8 mouse cellular contexts compared by ENCODE assay signal in the genomic region with DNA sequence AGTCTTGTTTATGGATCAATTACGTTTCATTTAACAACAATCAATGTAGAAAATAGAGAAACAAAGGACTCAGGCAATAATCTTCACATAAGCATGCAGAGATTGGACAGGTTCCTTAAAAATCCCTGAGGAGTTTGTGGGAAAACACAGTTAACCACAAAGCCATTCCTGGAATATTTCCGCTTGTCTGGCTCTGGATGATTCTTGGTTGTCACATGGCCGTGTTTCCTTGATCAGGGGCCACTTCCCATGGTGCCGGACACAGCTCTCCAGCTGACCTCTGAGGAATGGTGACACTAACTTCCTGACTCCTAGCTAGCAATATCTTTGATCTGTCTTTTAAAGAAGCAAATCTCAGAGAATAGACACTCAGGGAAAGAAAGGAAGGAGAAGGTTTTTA.
A peak's percentile ranks its signal among the peaks of the same experiment; 100 is the strongest.
DNase-seq lines count a peak whose midpoint lies in the region.

No protein-coding gene starts in this region.

- DNase-seq in cerebellum, postnatal 10 days: peak; percentile 12 to 34
- DNase-seq in cerebellum, postnatal 36 days: no peak
- DNase-seq in 3T3-L1 (ENCODE audit: low read depth, low spot score): peak; percentile 93
- peak; percentile 56 for DNase-seq in fibroblast of lung, adult 2 months (ENCODE audit: low read depth)
- DNase-seq in kidney, postnatal 10 days: peak; percentile 55
- no peak for DNase-seq in frontal cortex, postnatal 10 days (ENCODE audit: low spot score in 2 of 2)
- no peak for DNase-seq in left cerebral cortex, adult 18-20 months (ENCODE audit: low spot score in 2 of 2)
- no peak for DNase-seq in right cerebral cortex, postnatal 36 days (ENCODE audit: low spot score in 2 of 2)

Comparison
In these comparisons a context has a peak if more than half of its experiments do, and no peak if none do; other contexts are left out.
1. DNase-seq: peak in cerebellum, postnatal 10 days (2 of 2), 3T3-L1 (single experiment), fibroblast of lung, adult 2 months (single experiment) and kidney, postnatal 10 days (single experiment); none in cerebellum, postnatal 36 days (0 of 2), frontal cortex, postnatal 10 days (0 of 2), left cerebral cortex, adult 18-20 months (0 of 2) and right cerebral cortex, postnatal 36 days (0 of 2).